Mouse (Mus musculus): ENCODE measurements around the gene Dctn3. TPM values are rescaled to one million over a fixed set of nuclear protein-coding genes. Genes with fewer than 3 reads are reported as not detected.

Dctn3 gene
- polyA plus RNA-seq, 1 experiment from 2014 or later = 149 TPM

- ATAC-seq (ENCODE audit: low FRiP score, low TSS enrichment) = no peak
- WGBS = 50% methylated on average over 6 of the region's 6 CpGs
- peak overlapping the region; percentile 14 for H3K9ac ChIP-seq (replicated peaks; ENCODE audit: low read length)
- H3K4me1 ChIP-seq (ENCODE audit: insufficient read depth, low read length) = peaks cover 71% of the 10 kb centered on the region
- H3K27me3 ChIP-seq (ENCODE audit: insufficient read depth, low read length) = 0 out of 2 replicates have a peak, but pooled peaks cover 4% of the 10 kb centered on the region
- no peak overlapping the region for H3K4me2 ChIP-seq (replicated peaks; ENCODE audit: low read depth, low read length)
- H3K4me3 ChIP-seq (ENCODE audit: low read length) = no peak overlapping the region
- H3K9me3 ChIP-seq (ENCODE audit: low read length) = no peaks in the 10 kb centered on the region
- peak overlapping the region; percentile 84 for H3K27ac ChIP-seq (ENCODE audit: low read length)
- no peaks in the 10 kb centered on the region for H3K36me3 ChIP-seq (ENCODE audit: insufficient read depth, low read length)
Observed at GRCm38 (mm10) chr4:41678863-41679262, 44.1 kb downstream of the Dctn3 start.

DNA sequence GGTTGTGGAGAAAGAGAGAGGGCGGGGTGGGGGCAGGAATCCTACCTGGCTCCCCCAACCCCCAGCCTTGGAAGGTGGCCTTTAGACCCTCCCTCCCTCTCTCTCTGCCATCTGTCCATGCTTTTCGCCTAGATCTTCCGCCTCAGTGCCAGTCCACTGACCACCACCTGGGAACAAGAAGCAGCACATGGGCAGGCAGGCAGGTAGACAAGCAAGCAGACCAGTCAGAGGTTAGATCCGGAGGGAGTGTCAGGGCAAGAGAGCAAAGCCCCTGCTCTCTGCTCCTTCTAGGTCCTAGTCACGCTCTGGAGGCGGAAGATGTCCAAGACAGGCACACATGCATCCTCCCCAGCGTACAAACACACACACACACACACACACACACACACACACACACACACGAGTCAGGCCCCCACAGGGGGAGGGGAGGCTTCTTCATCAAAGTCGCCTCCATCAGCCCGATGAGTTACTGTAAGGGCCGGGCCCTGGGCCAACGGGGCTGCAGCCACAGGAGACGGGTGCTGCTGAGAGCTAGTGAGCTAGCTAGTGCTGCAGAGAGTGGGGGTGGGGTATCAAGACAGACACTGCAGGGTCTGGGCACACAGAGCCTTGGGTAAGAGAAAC, 45.9 kb downstream of the Dctn3 start:
- H3K4me3 ChIP-seq (ENCODE audit: low read length) = no peak overlapping the region
- 0 out of 2 replicates have a peak overlapping the region, but pooled peaks have one; percentile 17 for H3K27ac ChIP-seq (ENCODE audit: low read length)
- H3K27me3 ChIP-seq (ENCODE audit: insufficient read depth, low read length) = no peaks in the 10 kb centered on the region
- peak; percentile 60 for ATAC-seq (ENCODE audit: low FRiP score, low TSS enrichment)
- H3K36me3 ChIP-seq (ENCODE audit: insufficient read depth, low read length) = no peaks in the 10 kb centered on the region
- no peaks in the 10 kb centered on the region for H3K9me3 ChIP-seq (ENCODE audit: low read length)
- 28% methylated on average over 12 of the region's 13 CpGs for WGBS
- H3K4me2 ChIP-seq (replicated peaks; ENCODE audit: low read depth, low read length) = 0 out of 2 replicates have a peak overlapping the region, but pooled peaks have one; percentile 4
- no peak overlapping the region for H3K9ac ChIP-seq (replicated peaks; ENCODE audit: low read length)
- peaks cover 73% of the 10 kb centered on the region for H3K4me1 ChIP-seq (ENCODE audit: insufficient read depth, low read length)

GRCm38 (mm10) chr4:41676248-41677005, 46.5 kb downstream of the Dctn3 start:
- Histone ChIP-seq H3K4me2 (replicated peaks; ENCODE audit: low read depth, low read length) (no peak overlapping the region), H3K27me3 (ENCODE audit: insufficient read depth, low read length) (no peaks in the 10 kb centered on the region), H3K9ac (replicated peaks; ENCODE audit: low read length) (no peak overlapping the region; the same call in 1 of the 2 replicates), H3K4me1 (ENCODE audit: insufficient read depth, low read length) (peaks cover 78% of the 10 kb centered on the region), H3K36me3 (ENCODE audit: insufficient read depth, low read length) (no peaks in the 10 kb centered on the region), H3K9me3 (ENCODE audit: low read length) (no peaks in the 10 kb centered on the region), H3K27ac (ENCODE audit: low read length) (peak overlapping the region; percentile 58; the same call in 1 of the 2 replicates), H3K4me3 (ENCODE audit: low read length) (no peak overlapping the region)
- ATAC-seq (ENCODE audit: low FRiP score, low TSS enrichment) = peak; percentile 5; the same call in 1 of the 2 replicates
- 51% methylated on average over 17 of the region's 17 CpGs for whole genome bisulfite sequencing

DNA sequence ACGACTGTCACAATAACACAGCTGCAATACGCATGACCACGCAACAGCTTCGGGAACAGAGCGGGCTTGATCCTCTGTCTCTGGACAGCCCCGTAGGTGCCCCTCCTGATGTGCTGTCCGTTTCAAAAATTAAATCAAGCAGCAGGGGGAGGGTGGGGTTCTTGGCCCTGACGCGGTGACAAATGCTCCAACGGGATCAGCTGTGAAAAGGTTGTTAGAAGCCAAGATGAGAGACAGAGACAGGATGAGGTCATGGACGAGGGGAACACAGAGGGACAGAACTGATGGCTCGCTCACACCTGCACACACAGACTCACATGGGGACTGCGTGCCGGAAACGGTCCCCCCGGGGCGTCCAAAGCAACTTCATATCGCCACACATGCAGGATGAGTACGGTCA, 49.8 kb downstream of the Dctn3 start:
- Histone ChIP-seq H3K9ac (replicated peaks; ENCODE audit: low read length) (no peak overlapping the region), H3K27ac (ENCODE audit: low read length) (no peak overlapping the region), H3K27me3 (ENCODE audit: insufficient read depth, low read length) (no peaks in the 10 kb centered on the region), H3K4me1 (ENCODE audit: insufficient read depth, low read length) (peaks cover 51% of the 10 kb centered on the region), H3K4me2 (replicated peaks; ENCODE audit: low read depth, low read length) (no peak overlapping the region), H3K4me3 (ENCODE audit: low read length) (no peak overlapping the region), H3K9me3 (ENCODE audit: low read length) (no peaks in the 10 kb centered on the region), H3K36me3 (ENCODE audit: insufficient read depth, low read length) (no peaks in the 10 kb centered on the region)
- 70% methylated on average over 19 of the region's 19 CpGs for WGBS
- no peak for ATAC-seq (ENCODE audit: low FRiP score, low TSS enrichment)

DNA sequence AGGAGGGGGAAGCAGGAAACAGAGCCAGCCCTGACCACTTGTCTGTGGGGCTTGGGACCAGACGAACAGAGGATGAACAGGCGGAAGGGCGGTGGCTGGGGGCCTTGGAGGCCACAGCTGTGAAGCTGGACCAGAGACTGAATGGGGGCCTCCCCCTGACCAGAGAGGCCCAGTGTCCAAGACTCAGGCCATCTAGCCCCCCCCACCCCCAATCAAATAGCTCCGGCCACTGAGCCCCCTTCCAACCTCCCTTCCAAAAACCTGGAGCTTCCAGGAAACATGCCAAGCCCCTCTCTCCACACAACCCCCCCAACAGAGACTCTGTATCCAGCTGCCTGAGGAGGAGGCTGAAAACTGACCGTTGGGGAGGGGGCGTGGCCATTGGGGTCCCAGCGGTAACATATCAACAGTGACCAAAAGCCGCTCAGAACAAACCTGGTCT, 50.4 kb downstream of the Dctn3 start:
- Histone ChIP-seq H3K9me3 (ENCODE audit: low read length) (no peaks in the 10 kb centered on the region), H3K4me3 (ENCODE audit: low read length) (no peak overlapping the region), H3K4me2 (replicated peaks; ENCODE audit: low read depth, low read length) (no peak overlapping the region), H3K9ac (replicated peaks; ENCODE audit: low read length) (no peak overlapping the region), H3K36me3 (ENCODE audit: insufficient read depth, low read length) (no peaks in the 10 kb centered on the region), H3K4me1 (ENCODE audit: insufficient read depth, low read length) (peaks cover 45% of the 10 kb centered on the region), H3K27me3 (ENCODE audit: insufficient read depth, low read length) (no peaks in the 10 kb centered on the region), H3K27ac (ENCODE audit: low read length) (0 out of 2 replicates have a peak overlapping the region, but pooled peaks have one; percentile 31)
- WGBS = 22% methylated on average over 8 of the region's 8 CpGs
- ATAC-seq (ENCODE audit: low FRiP score, low TSS enrichment) = peak; percentile 36

DNA sequence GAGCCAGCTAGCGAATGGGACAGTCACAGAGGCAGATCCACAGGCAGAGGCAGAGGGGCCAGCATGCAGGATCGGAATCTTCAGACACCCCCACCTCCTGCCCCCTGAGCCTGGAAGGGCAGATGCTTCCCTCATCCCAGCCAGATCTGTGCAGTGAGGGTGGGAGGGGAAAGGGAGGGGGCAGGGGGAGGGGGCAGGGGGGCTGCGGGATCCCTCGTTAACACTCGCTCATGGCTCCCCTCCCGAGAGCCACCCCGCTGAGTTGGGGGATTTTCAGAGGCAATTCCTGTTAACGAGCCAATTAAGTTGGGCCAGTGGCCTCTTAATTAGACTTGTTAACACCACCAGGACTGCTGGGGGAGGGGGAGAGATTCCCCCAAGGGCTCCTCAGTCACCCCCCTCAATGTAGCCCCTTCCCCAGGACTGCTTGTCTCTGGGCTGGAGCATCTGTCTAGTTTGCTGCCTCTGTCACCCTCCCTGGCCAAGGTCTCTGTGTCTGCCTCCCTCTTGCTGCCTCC, 50.9 kb downstream of the Dctn3 start:
- H3K4me2 ChIP-seq (replicated peaks; ENCODE audit: low read depth, low read length) = no peak overlapping the region

GRCm38 (mm10) chr4:41671500-41671899, 51.5 kb downstream of the Dctn3 start:
- H3K4me2 ChIP-seq (replicated peaks; ENCODE audit: low read depth, low read length) = no peak overlapping the region
- H3K9ac ChIP-seq (replicated peaks; ENCODE audit: low read length) = no peak overlapping the region
- no peaks in the 10 kb centered on the region for H3K9me3 ChIP-seq (ENCODE audit: low read length)
- no peak overlapping the region; the same call in 1 of the 2 replicates for H3K27ac ChIP-seq (ENCODE audit: low read length)
- WGBS = 19% methylated on average over 5 of the region's 5 CpGs
- ATAC-seq (ENCODE audit: low FRiP score, low TSS enrichment) = no peak
- H3K4me3 ChIP-seq (ENCODE audit: low read length) = no peak overlapping the region
- no peaks in the 10 kb centered on the region for H3K36me3 ChIP-seq (ENCODE audit: insufficient read depth, low read length)
- H3K27me3 ChIP-seq (ENCODE audit: insufficient read depth, low read length) = no peaks in the 10 kb centered on the region
- peaks cover 41% of the 10 kb centered on the region for H3K4me1 ChIP-seq (ENCODE audit: insufficient read depth, low read length)

More for the DNA sequence above, 50.9 kb downstream of the Dctn3 start:
- no peak overlapping the region for H3K4me3 ChIP-seq (ENCODE audit: low read length)
- 16% methylated on average over 7 of the region's 8 CpGs for WGBS
- no peaks in the 10 kb centered on the region for H3K27me3 ChIP-seq (ENCODE audit: insufficient read depth, low read length)
- no peaks in the 10 kb centered on the region for H3K36me3 ChIP-seq (ENCODE audit: insufficient read depth, low read length)
- ATAC-seq (ENCODE audit: low FRiP score, low TSS enrichment) = no peak
- no peak overlapping the region for H3K9ac ChIP-seq (replicated peaks; ENCODE audit: low read length)
- H3K9me3 ChIP-seq (ENCODE audit: low read length) = no peaks in the 10 kb centered on the region
- peaks cover 41% of the 10 kb centered on the region for H3K4me1 ChIP-seq (ENCODE audit: insufficient read depth, low read length)
- H3K27ac ChIP-seq (ENCODE audit: low read length) = 0 out of 2 replicates have a peak overlapping the region, but pooled peaks have one; percentile 31

DNA sequence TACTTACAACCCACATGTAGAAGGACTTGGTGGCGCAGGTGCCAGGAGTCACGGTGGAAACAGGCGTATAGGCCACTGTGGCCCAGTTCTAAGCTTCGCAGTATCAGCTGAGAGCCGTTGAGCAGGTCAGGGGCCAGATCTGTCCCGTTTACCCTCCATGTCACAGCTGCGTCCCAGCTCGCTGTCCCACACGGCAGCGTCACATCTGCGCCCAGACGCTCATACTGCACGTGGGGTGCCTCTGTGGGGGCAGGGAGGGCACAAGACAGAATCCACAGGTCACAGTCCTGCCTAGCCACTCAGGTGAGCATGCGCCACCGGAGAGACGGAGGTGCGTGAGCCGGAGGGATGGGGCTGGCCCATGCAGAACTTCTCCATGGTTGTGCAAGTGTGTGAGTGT, 52.1 kb downstream of the Dctn3 start:
- ATAC-seq (ENCODE audit: low FRiP score, low TSS enrichment) = no peak
- Histone ChIP-seq H3K9ac (replicated peaks; ENCODE audit: low read length) (no peak overlapping the region), H3K27ac (ENCODE audit: low read length) (no peak overlapping the region), H3K36me3 (ENCODE audit: insufficient read depth, low read length) (no peaks in the 10 kb centered on the region), H3K9me3 (ENCODE audit: low read length) (no peaks in the 10 kb centered on the region), H3K4me2 (replicated peaks; ENCODE audit: low read depth, low read length) (no peak overlapping the region), H3K27me3 (ENCODE audit: insufficient read depth, low read length) (no peaks in the 10 kb centered on the region), H3K4me3 (ENCODE audit: low read length) (no peak overlapping the region), H3K4me1 (ENCODE audit: insufficient read depth, low read length) (peaks cover 41% of the 10 kb centered on the region)
- 85% methylated on average over 18 of the region's 18 CpGs for WGBS

GRCm38 (mm10) chr4:41666646-41667045, 56.3 kb downstream of the Dctn3 start:
- Histone ChIP-seq H3K9ac (replicated peaks; ENCODE audit: low read length) (peak overlapping the region; percentile 20; the same call in 1 of the 2 replicates), H3K4me3 (ENCODE audit: low read length) (no peak overlapping the region), H3K9me3 (ENCODE audit: low read length) (no peaks in the 10 kb centered on the region), H3K27ac (ENCODE audit: low read length) (peak overlapping the region; percentile 62), H3K36me3 (ENCODE audit: insufficient read depth, low read length) (no peaks in the 10 kb centered on the region), H3K4me1 (ENCODE audit: insufficient read depth, low read length) (peaks cover 48% of the 10 kb centered on the region), H3K27me3 (ENCODE audit: insufficient read depth, low read length) (0 out of 2 replicates have a peak, but pooled peaks cover 6% of the 10 kb centered on the region), H3K4me2 (replicated peaks; ENCODE audit: low read depth, low read length) (no peak overlapping the region)
- no peak for ATAC-seq (ENCODE audit: low FRiP score, low TSS enrichment)
- WGBS = 41% methylated on average over 11 of the region's 11 CpGs

All from kidney, embryonic 16.5 days (tissue).